Mouse (Mus musculus): ENCODE measurements at regions not wholly inside any gene's neighbourhood (a gene's known extent, or its start where the extent isn't known, plus 50 kb on each side); places are given as distances from the start of the nearest gene placed in this dataset.

GRCm38 (mm10) chr9:115857301-115857700 lies 52.0 kb upstream of the Gadl1 start:
- no peak for TF ChIP-seq TCF12 (IDR thresholded peaks at IDR 0.05; ENCODE audit: insufficient read depth, poor library complexity, severe bottlenecking)
- TF ChIP-seq TCF3 (IDR thresholded peaks at IDR 0.05; ENCODE audit: insufficient read length, low read depth), result no peak
- TF ChIP-seq MYOD1 (IDR thresholded peaks at IDR 0.05; ENCODE audit: control insufficient read depth in 1 of 3, insufficient read length in 2 of 3, low read depth in 2 of 3), result no peak
- Histone ChIP-seq H3K4me3 (no peak overlapping the region), H3ac (ENCODE audit: control insufficient read depth, insufficient read length) (no peak overlapping the region), H3K27me3 (ENCODE audit: control insufficient read depth, insufficient read depth, insufficient read length) (no peaks in the 10 kb centered on the region), H3K4me2 (ENCODE audit: low read depth) (no peak overlapping the region), H3K79me2 (ENCODE audit: control insufficient read depth, insufficient read depth) (no peaks in the 10 kb centered on the region), H3K36me3 (ENCODE audit: control insufficient read depth, insufficient read depth) (no peaks in the 10 kb centered on the region)

DNA sequence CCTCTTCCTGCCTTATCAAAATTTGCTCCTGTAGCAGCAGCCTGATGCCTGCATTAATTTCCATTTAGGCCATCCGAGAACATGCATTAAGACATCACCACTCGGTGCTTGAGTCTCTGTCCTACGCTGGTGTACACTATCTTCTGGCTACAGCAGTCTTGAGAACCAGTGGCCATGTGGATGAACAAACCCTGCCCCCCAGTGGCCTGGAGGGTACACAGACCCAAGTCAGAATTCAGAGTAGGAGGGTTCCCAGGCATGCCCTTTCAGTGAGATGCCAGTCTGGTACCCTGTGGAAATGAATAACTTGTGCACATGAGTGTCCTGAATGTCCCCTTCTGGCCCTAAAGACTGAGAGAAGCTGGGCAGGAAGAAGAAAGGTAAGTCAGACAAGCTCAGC lies 50.4 kb upstream of the Gadl1 start:
- TF ChIP-seq TCF12 (IDR thresholded peaks at IDR 0.05; ENCODE audit: insufficient read depth, poor library complexity, severe bottlenecking) (no peak), E2F4 (IDR thresholded peaks at IDR 0.05; ENCODE audit: insufficient read depth) (no peak), MAX (IDR thresholded peaks at IDR 0.05; ENCODE audit: low read depth) (no peak), TCF3 (IDR thresholded peaks at IDR 0.05; ENCODE audit: insufficient read length, low read depth) (no peak), POLR2A (IDR thresholded peaks at IDR 0.05; ENCODE audit: insufficient read length, low read depth) (no peak), MYOD1 (IDR thresholded peaks at IDR 0.05; ENCODE audit: control insufficient read depth in 1 of 3, insufficient read length in 2 of 3, low read depth in 2 of 3) (no peak), MYOG (IDR thresholded peaks at IDR 0.05; ENCODE audit: control insufficient read depth in 1 of 3, insufficient read depth in 1 of 3, insufficient read length in 2 of 3, low read depth in 2 of 3) (no peak), SRF (IDR thresholded peaks at IDR 0.05; ENCODE audit: control insufficient read depth, insufficient read length, low read depth) (no peak), CEBPB (IDR thresholded peaks at IDR 0.05; ENCODE audit: insufficient read depth, poor library complexity, severe bottlenecking) (no peak), REST (IDR thresholded peaks at IDR 0.05; ENCODE audit: insufficient read depth, insufficient read length) (no peak), USF1 (IDR thresholded peaks at IDR 0.05; ENCODE audit: low read depth) (no peak), POLR2AphosphoS2 (IDR thresholded peaks at IDR 0.05; ENCODE audit: insufficient read length, low read depth) (no peak)
- Histone ChIP-seq H3K36me3 (ENCODE audit: control insufficient read depth, insufficient read depth) (no peaks in the 10 kb centered on the region), H3ac (ENCODE audit: control insufficient read depth, insufficient read length) (no peak overlapping the region), H3K27me3 (ENCODE audit: control insufficient read depth, insufficient read depth, insufficient read length) (no peaks in the 10 kb centered on the region), H3K4me2 (ENCODE audit: low read depth) (no peak overlapping the region), H3K4me3 (no peak overlapping the region), H3K79me2 (ENCODE audit: control insufficient read depth, insufficient read depth) (no peaks in the 10 kb centered on the region)

Data from myocyte (in vitro differentiated cells).